Mouse (Mus musculus): ENCODE measurements around the gene Ccnl2.
A peak's percentile ranks its signal among the peaks of the same experiment; 100 is the strongest.

Gene Ccnl2

GRCm38 (mm10) chr4:155790650-155791161 is 21.6 kb upstream of the Ccnl2 start:
- DNase-seq: peak in 1 of 2 experiments; percentile 69

GRCm38 (mm10) chr4:155791240-155791933 is 20.9 kb upstream of the Ccnl2 start:
- no peak for DNase-seq

- no peak for DNase-seq
These were observed 18.6 kb upstream of the Ccnl2 start for GRCm38 (mm10) chr4:155793730-155794129.

GRCm38 (mm10) chr4:155802075-155802474 is 10.2 kb upstream of the Ccnl2 start:
- no peak for DNase-seq

- no peak for DNase-seq
These were observed 9.4 kb upstream of the Ccnl2 start, which contains the start of gene Mrpl20 for GRCm38 (mm10) chr4:155802741-155803339. Gene Mrpl20 (plus strand): TSS chr4:155802878.

GRCm38 (mm10) chr4:155803340-155804041 is 8.8 kb upstream of the Ccnl2 start:
- peak; percentile 93 to 95 for DNase-seq

GRCm38 (mm10) chr4:155807841-155808240 is 4.4 kb upstream of the Ccnl2 start:
- no peak for DNase-seq

- no peak for DNase-seq
These were observed 434 bp downstream of the Ccnl2 start for GRCm38 (mm10) chr4:155812665-155813181.

GRCm38 (mm10) chr4:155817533-155817932 is 5.2 kb downstream of the Ccnl2 start:
- DNase-seq: no peak

GRCm38 (mm10) chr4:155821025-155821424 is 8.7 kb downstream of the Ccnl2 start:
- no peak for DNase-seq

GRCm38 (mm10) chr4:155823443-155823842 is 11.2 kb downstream of the Ccnl2 start:
- no peak for DNase-seq

GRCm38 (mm10) chr4:155829866-155830265 is 17.6 kb downstream of the Ccnl2 start:
- no peak for DNase-seq

- DNase-seq: no peak
These were observed 18.3 kb downstream of the Ccnl2 start for GRCm38 (mm10) chr4:155830596-155830995.

GRCm38 (mm10) chr4:155831205-155831766 is 19.0 kb downstream of the Ccnl2 start, which contains the start of gene Aurkaip1:
Gene Aurkaip1 (plus strand): TSS chr4:155831272.
- peak; percentile 91 to 95 for DNase-seq

GRCm38 (mm10) chr4:155831831-155832230 is 19.5 kb downstream of the Ccnl2 start:
- peak in 1 of 2 experiments; percentile 50 for DNase-seq

- DNase-seq: no peak
These were observed 20.0 kb downstream of the Ccnl2 start for GRCm38 (mm10) chr4:155832321-155832720.

GRCm38 (mm10) chr4:155833234-155833633 is 20.9 kb downstream of the Ccnl2 start:
- DNase-seq: no peak

GRCm38 (mm10) chr4:155833836-155834235 is 21.5 kb downstream of the Ccnl2 start:
- peak; percentile 83 to 85 for DNase-seq

- no peak for DNase-seq
These were observed 25.2 kb downstream of the Ccnl2 start for GRCm38 (mm10) chr4:155837404-155838010.

GRCm38 (mm10) chr4:155838187-155839153 is 26.2 kb downstream of the Ccnl2 start:
- no peak for DNase-seq

GRCm38 (mm10) chr4:155839483-155839910 is 27.2 kb downstream of the Ccnl2 start, which contains the start of gene Mxra8:
Gene Mxra8 (plus strand): TSS chr4:155839680.
- peak; percentile 73 to 85 for DNase-seq
